Mouse (Mus musculus): ENCODE results near the gene Pkn2.

GRCm38 (mm10) chr3:142773538-142774191, 108.1 kb downstream of the Pkn2 start:
- TF ChIP-seq CTCF (IDR thresholded peaks at IDR 0.05; ENCODE audit: low read depth, low read length) (no peak), POLR2A (IDR thresholded peaks at IDR 0.05; ENCODE audit: extremely low read depth, insufficient read depth, low read length) (no peak)

Measured in liver, adult 2 months (tissue).